Mouse (Mus musculus) embryonic fibroblast, embryonic 13.5 days (primary cell): ENCODE measurements at regions not wholly inside any gene's neighbourhood (a gene's known extent, or its start where the extent isn't known, plus 50 kb on each side); places are given as distances from the start of the nearest gene placed in this dataset.

Source experiments
- H3K27ac ChIP-seq: 2 replicates; pipeline ENCODE4 v1.5.1; 2012; ENCODE audit warnings: low read length, control low read depth, inconsistent platforms; ENCODE audit not compliant: insufficient read depth
- H3K4me1 ChIP-seq: 2 replicates; pipeline ENCODE4 v1.6.1; 2011; ENCODE audit warnings: low read length; ENCODE audit not compliant: control insufficient read depth, insufficient read depth
- H3K4me3 ChIP-seq: 2 replicates; pipeline ENCODE4 v1.5.1; 2011; ENCODE audit warnings: mild to moderate bottlenecking, control low read depth, low read length; ENCODE audit not compliant: insufficient read depth
- CTCF ChIP-seq: IDR thresholded peaks from 2 replicates; pipeline ENCODE4 v1.5.1; 2011; ENCODE audit warnings: mild to moderate bottlenecking, control low read depth, low read length, moderate library complexity, borderline replicate concordance; ENCODE audit not compliant: insufficient read depth
- POLR2A ChIP-seq: IDR thresholded peaks from 2 replicates; pipeline ENCODE4 v1.6.1; 2011; ENCODE audit warnings: low read depth, mild to moderate bottlenecking, control low read depth, low read length, moderate library complexity

DNA sequence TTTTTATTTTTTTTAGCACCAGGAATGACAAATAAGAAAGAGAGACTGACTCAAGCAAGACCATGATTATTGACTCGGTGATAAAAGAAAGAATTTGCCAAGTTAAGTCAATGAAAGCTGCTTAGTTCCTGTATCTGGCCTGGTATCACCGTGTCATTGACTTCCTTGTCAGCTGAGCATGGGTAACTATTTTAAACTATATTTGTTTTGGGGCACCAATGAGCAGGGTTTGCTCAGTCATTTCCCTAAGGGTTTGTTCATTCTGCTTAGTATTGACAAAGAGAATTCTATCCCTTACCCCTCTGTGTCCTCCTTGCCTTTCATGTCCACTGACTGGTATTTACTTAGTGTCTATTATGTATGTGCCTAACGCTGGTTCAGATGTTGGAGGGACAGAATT lies 189.2 kb upstream of the Fermt1 start:
- H3K4me3 ChIP-seq = no peak overlapping the region
- no peaks in the 10 kb centered on the region for H3K4me1 ChIP-seq
- H3K27ac ChIP-seq = no peak overlapping the region
- TF ChIP-seq POLR2A (no peak), CTCF (no peak)

GRCm38 (mm10) chr2:133138877-133139276 lies 193.2 kb upstream of the Fermt1 start:
- H3K4me3 ChIP-seq = no peak overlapping the region
- no peaks in the 10 kb centered on the region for H3K4me1 ChIP-seq
- no peak for TF ChIP-seq POLR2A
- TF ChIP-seq CTCF = no peak
- H3K27ac ChIP-seq = no peak overlapping the region

DNA sequence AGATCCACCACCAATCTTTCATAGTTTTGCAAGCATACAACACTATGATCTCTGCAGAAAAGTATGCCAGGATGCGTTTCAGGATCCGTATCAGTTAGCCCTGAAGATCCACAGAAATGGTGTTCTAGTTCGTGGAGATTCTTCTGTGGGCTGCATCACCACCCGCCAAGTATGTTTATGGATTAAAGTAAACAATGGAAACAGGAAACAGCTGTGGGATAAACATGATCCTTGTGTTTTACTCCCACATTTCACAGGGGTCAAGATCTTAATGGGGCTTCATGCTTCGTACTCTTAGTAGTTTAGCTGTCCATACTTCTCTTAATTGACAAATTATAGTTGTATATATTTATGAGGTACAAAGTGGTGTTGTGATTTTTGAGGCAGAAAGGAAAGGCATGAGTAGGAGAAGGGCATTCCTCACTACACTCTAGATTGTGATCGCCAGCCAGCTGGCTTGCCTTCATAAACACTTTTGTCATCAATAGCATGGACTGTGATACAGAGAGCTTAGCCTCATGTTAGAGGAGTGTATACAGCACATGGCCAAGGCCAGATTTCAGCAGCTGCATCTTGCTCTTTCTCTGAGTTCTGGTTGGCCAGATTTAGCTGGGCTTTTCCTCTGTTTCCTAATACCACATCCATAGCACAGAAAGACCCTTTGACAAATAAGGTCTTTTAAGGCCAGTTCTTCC lies 195.8 kb upstream of the Fermt1 start:
- H3K27ac ChIP-seq = no peak overlapping the region

DNA sequence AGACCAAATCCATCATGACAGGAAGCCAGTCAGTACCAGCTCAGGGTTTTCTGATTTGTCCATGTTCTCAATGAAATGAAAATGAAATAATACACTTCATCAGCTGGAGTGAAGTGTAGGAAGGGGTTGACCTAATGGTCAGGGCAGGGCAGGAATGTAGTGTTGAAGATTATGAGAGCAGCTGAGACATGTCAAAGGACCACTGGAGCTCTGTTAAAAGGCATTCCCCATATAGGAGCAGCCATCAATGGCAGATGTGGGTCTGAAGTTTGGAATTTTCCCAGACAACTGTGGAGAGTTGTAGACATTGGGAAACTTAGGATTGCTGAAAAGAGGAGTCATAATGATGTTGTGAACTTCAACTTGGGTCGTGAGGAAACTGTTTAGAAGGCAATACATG lies 206.8 kb upstream of the Fermt1 start:
- TF ChIP-seq CTCF (no peak), POLR2A (no peak)
- Histone ChIP-seq H3K4me3 (no peak overlapping the region), H3K4me1 (no peaks in the 10 kb centered on the region), H3K27ac (no peak overlapping the region)

More for the DNA sequence above, 195.8 kb upstream of the Fermt1 start:
- TF ChIP-seq CTCF = no peak
- no peak for TF ChIP-seq POLR2A
- Histone ChIP-seq H3K4me3 (no peak overlapping the region), H3K4me1 (no peaks in the 10 kb centered on the region)

GRCm38 (mm10) chr2:133156537-133156936 lies 210.8 kb upstream of the Fermt1 start:
- H3K27ac ChIP-seq = no peak overlapping the region
- peaks cover 4% of the 10 kb centered on the region; the same call in 1 of the 2 replicates for H3K4me1 ChIP-seq
- no peak for TF ChIP-seq CTCF
- TF ChIP-seq POLR2A = no peak
- no peak overlapping the region for H3K4me3 ChIP-seq

- no peak overlapping the region for H3K27ac ChIP-seq
- H3K4me3 ChIP-seq = no peak overlapping the region
- peaks cover 4% of the 10 kb centered on the region; the same call in 1 of the 2 replicates for H3K4me1 ChIP-seq
- no peak for TF ChIP-seq CTCF
- TF ChIP-seq POLR2A = no peak
Observed at GRCm38 (mm10) chr2:133158206-133158605, 212.5 kb upstream of the Fermt1 start.

- H3K27ac ChIP-seq = no peak overlapping the region
- H3K4me3 ChIP-seq = no peak overlapping the region
- TF ChIP-seq POLR2A (no peak), CTCF (no peak)
- peaks cover 4% of the 10 kb centered on the region; the same call in 1 of the 2 replicates for H3K4me1 ChIP-seq
Observed at GRCm38 (mm10) chr2:133159398-133159797, 213.7 kb upstream of the Fermt1 start.

DNA sequence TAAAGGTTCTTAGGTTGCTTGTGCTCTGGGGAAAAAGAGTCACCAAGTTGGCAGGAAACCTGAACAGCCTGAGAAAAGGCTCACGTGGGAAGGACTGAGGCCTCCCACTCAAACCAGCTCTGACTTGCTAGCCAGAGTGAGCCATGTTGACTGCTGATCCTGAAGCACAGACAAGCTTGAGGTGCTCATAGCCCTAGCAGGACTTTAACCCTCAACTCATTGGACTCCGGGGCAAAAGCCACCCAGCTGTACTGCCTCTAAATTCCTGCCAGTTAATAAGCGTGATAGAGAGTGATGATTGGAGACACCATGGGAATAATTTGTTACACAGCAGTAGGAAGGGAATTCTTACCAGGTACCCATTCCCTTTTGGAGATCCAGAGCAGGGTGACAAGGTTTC lies 230.7 kb upstream of the Fermt1 start:
- no peak overlapping the region for H3K4me3 ChIP-seq
- TF ChIP-seq POLR2A (no peak), CTCF (no peak)
- no peak overlapping the region for H3K27ac ChIP-seq
- no peaks in the 10 kb centered on the region for H3K4me1 ChIP-seq

DNA sequence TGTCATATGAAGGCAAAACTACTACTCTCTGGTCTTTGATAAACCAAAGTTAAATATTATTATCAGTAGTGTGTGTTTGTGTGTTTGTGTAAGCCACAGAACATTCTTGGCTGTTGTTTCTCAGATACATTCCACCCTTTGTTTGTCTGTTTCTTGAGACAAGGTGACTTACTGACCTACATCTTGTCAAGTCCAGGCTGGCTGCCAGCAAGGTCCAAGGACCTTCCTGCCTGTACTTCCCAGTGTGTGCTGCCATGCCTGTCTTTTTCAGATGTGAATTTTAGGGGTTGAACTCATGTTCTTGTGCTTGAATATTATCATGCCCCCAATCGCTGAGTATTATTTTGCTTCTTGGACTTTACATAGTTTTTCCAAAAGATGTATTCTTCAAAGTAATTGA lies 235.5 kb upstream of the Fermt1 start:
- no peak for TF ChIP-seq CTCF
- TF ChIP-seq POLR2A = no peak
- Histone ChIP-seq H3K27ac (no peak overlapping the region), H3K4me3 (no peak overlapping the region)

DNA sequence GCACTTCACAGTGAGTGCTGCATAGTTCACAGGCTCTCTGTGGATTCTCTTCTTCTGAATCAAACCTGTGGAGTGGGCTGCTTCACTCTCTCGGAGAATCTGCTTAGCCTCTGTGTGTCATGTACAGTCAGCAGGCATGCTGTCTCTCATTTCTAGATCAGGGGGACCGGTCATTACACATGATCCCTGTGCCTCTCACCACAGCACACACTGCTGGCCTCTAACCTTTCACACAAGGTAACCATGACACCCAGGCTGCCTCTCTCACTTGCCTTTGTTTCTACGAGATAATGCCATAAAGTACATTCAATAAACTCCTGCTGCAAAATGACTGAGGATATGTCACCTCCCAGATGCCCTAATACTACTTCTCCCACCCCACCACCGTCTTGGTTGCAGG lies 237.2 kb upstream of the Fermt1 start:
- Histone ChIP-seq H3K4me1 (no peaks in the 10 kb centered on the region), H3K4me3 (no peak overlapping the region), H3K27ac (no peak overlapping the region)
- TF ChIP-seq CTCF (no peak), POLR2A (no peak)

More for the DNA sequence above, 235.5 kb upstream of the Fermt1 start:
- H3K4me1 ChIP-seq = no peaks in the 10 kb centered on the region
